Mouse (Mus musculus) bone marrow, adult 2 months (tissue): ENCODE measurements around the gene Cxcr2. TPM values are rescaled to one million over a fixed set of nuclear protein-coding genes. Genes with fewer than 3 reads are reported as not detected.

Source experiments
- H3K27ac ChIP-seq: fragments of 200-500 bp; 2 replicates; pipeline ENCODE4 v1.5.1; 2012; ENCODE audit warnings: low read depth, mild to moderate bottlenecking, control low read depth, inconsistent platforms, low read length; ENCODE audit not compliant: control insufficient read depth, poor library complexity, insufficient read depth
- H3K4me1 ChIP-seq: fragments of 200-500 bp; 2 replicates; pipeline ENCODE4 v1.6.1; 2011; ENCODE audit warnings: low read length; ENCODE audit not compliant: control insufficient read depth, insufficient read depth
- H3K4me3 ChIP-seq: fragments of 200-500 bp; replicated peaks from 2 replicates; pipeline ENCODE3; 2011; ENCODE audit warnings: mild to moderate bottlenecking, low read depth, low read length, control low read depth; ENCODE audit not compliant: control insufficient read depth
- CTCF ChIP-seq: fragments of 200-500 bp; IDR thresholded peaks from 2 replicates; pipeline ENCODE4 v1.5.1; 2011; ENCODE audit warnings: low read length, control low read depth; ENCODE audit not compliant: control insufficient read depth, insufficient read depth
- POLR2A ChIP-seq: fragments of 200-500 bp; IDR thresholded peaks from 2 replicates; pipeline ENCODE4 v1.6.1; 2011; ENCODE audit warnings: low read depth, mild to moderate bottlenecking, control low read depth, low read length, borderline replicate concordance; ENCODE audit not compliant: control insufficient read depth
- WGBS: fragments of 180-500 bp; shearing (Covaris S2); methylation state at CpG from one replicate; pipeline ENCODE4 v1.1.7; 2018; 5-methylcytosine and 5-hydroxymethylcytosine counted together
- polyA plus RNA-seq: library from polyadenylated mRNA; stranded (reverse); fragments of >200 nt; gene quantifications from 2 replicates; pipeline ENCODE4 v1.2.4, GENCODE M21; 2011; ENCODE audit warnings: low replicate concordance; ENCODE audit not compliant: missing spikeins, insufficient read depth, insufficient read length

Cxcr2 gene
- polyA plus RNA-seq, 1 experiment = 26.1 TPM

DNA sequence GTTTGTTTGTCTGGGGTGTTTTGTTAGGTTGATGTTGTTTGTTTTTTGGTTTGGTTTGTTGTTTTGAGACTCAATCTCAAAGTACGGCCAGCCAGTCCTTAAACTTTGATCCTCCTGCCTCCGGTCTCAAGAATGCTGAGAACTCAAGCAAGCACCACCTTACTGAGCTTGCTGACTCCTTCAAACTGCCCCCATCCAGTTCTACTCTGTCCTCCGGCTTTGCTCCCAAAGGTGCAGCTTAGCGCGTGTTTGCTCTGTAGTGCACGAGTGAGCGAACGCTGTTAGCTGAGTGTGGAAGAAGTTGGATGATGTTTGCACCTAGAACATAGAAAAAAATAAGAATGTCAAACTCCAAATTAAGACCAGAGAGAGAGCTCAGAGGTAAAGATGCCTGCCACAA lies 55.2 kb downstream of the Cxcr2 start:
- no peak overlapping the region for H3K27ac ChIP-seq
- no peaks in the 10 kb centered on the region for H3K4me1 ChIP-seq
- TF ChIP-seq POLR2A = no peak
- TF ChIP-seq CTCF = no peak
- 93% methylated on average over 8 of the region's 8 CpGs for WGBS
- no peak overlapping the region for H3K4me3 ChIP-seq

Other genes starting within 250 kb of the Cxcr2 start
- 26.4 and 26.5 TPM in 2 replicates for gene Tns1, start 29.5 kb upstream of the Cxcr2 start, polyA plus RNA-seq
- 1.1 and 2.6 TPM in 2 replicates for gene Rufy4, start 28.4 kb upstream of the Cxcr2 start, polyA plus RNA-seq
- gene Cxcr1, start 40.6 kb downstream of the Cxcr2 start, polyA plus RNA-seq = 2.7 TPM in 1 of 2 replicates, not detected in the other
- 95.9 and 150 TPM in 2 replicates for gene Arpc2, start 82.1 kb downstream of the Cxcr2 start, polyA plus RNA-seq
- not detected in 2 replicates for gene Gpbar1, start 124.6 kb downstream of the Cxcr2 start, polyA plus RNA-seq
- 56.2 and 76.6 TPM in 2 replicates for gene Aamp, start 130.7 kb downstream of the Cxcr2 start, polyA plus RNA-seq
- gene Pnkd, start 130.9 kb downstream of the Cxcr2 start, polyA plus RNA-seq = 7.3 and 28.8 TPM in 2 replicates
- gene Tmbim1, start 151.6 kb downstream of the Cxcr2 start, polyA plus RNA-seq = 6.7 and 15.6 TPM in 2 replicates
- not detected in 2 replicates for gene Catip, start 208.1 kb downstream of the Cxcr2 start, polyA plus RNA-seq
- gene Slc11a1, start 221.2 kb downstream of the Cxcr2 start, polyA plus RNA-seq = 10.8 and 16.9 TPM in 2 replicates
- 40.0 and 65.3 TPM in 2 replicates for gene Ctdsp1, start 237.5 kb downstream of the Cxcr2 start, polyA plus RNA-seq